Mouse (Mus musculus) activated CD4-positive, CD25-positive, alpha-beta regulatory T cell, adult 9 weeks (primary cell): ENCODE measurements around the gene Hoxc8. TPM values are rescaled to one million over a fixed set of nuclear protein-coding genes. Genes with fewer than 3 reads are reported as not detected.

Experiments used
- polyA plus RNA-seq: library from polyadenylated mRNA; unstranded; fragments of 100-300 nt; shearing (Covaris generic); gene quantifications from one replicate; pipeline ENCODE4 v1.2.1, GENCODE M21; 2017

Hoxc8 gene
- polyA plus RNA-seq = not detected

DNA sequence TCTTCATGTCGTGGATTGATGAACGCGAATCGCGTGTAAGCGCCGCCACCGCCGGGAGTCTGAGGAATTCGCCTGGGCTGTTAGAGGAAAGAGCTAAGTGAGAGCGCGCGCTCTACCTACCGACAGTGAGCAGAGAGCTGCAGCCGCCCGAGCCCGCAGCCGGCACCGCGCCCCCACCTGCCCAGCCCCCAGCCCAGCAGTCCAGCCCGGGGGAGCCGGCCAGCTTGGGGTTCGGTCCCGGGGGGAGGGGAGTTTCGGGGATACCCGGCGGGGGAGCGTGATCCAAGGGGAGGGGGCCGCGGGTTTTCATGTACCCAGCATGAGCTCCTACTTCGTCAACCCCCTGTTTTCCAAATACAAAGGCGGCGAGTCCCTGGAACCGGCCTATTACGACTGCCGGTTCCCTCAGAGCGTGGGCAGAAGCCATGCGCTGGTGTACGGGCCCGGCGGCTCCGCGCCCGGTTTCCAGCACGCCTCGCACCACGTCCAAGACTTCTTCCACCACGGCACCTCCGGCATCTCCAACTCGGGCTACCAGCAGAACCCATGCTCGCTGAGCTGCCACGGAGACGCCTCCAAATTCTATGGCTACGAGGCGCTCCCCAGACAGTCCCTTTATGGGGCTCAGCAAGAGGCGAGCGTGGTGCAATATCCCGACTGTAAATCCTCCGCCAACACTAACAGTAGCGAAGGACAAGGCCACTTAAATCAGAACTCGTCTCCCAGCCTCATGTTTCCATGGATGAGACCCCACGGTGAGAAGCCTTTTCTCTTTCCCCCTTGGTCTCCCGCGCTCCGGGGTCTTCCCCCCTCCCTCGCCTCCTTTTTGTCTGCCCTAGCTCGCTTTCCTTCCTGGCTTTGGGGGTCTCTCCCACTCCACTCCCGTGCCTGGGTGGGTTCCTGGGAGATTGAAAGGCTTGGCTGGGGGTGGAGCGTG, at the start of gene Hoxc8:
TSS of gene Hoxc8 (plus strand) at position 147 of the 937 bp plus-strand sequence.

DNA sequence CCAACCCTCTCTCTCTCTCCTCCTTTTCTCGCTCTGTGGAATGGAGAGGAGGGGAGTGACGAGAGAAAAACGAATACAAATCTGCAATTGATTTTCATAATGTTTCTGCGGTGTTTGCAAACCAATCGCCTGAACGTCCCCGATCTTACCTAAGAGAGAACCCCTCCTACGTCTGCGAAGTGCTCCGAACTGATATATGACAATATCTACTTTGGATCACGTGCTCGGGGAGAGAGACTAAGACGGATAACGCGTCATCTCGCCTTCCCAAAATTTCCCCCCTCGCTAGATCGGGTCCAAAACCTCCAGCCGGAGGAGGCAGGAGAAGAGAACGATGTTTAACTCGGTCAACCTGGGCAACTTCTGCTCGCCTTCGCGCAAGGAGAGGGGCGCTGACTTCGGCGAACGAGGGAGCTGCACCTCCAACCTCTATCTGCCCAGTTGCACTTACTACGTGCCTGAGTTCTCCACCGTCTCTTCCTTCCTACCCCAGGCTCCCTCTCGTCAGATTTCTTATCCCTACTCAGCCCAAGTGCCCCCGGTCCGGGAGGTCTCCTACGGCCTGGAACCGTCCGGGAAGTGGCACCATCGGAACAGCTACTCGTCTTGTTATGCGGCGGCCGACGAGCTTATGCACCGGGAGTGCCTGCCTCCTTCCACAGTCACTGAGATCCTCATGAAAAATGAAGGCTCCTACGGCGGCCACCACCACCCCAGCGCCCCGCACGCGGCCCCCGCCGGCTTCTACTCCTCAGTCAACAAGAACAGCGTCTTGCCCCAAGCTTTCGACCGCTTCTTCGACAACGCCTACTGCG, 36.0 kb upstream of the Hoxc8 start, which contains the start of gene Hoxc11:
TSS of gene Hoxc11 (plus strand) at position 236 of the 815 bp plus-strand sequence.

DNA sequence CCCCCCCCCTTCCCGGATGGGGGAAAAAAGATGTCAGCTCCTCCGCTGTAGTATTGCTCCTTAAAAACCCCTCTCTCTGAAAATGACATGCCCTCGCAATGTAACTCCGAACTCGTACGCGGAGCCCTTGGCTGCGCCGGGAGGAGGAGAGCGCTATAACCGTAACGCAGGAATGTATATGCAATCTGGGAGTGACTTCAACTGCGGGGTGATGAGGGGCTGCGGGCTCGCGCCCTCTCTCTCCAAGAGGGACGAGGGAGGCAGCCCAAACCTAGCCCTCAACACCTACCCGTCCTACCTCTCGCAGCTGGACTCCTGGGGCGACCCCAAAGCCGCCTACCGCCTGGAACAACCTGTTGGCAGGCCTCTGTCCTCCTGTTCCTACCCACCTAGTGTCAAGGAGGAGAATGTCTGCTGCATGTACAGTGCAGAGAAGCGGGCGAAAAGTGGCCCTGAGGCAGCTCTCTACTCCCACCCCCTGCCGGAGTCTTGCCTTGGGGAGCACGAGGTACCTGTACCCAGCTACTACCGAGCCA, 23.6 kb upstream of the Hoxc8 start, which contains the start of gene Hoxc10:
TSS of gene Hoxc10 (plus strand) at position 21 of the 536 bp plus-strand sequence.

DNA sequence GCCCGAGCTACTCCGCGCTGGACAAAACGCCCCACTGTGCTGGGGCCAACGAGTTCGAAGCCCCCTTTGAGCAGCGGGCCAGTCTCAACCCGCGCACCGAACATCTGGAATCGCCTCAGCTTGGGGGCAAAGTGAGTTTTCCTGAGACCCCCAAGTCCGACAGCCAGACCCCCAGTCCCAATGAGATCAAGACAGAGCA, 23.2 kb upstream of the Hoxc8 start, which contains the start of gene Hoxc5:
TSS of gene Hoxc5 (plus strand) at position 132 of the 199 bp plus-strand sequence.

DNA sequence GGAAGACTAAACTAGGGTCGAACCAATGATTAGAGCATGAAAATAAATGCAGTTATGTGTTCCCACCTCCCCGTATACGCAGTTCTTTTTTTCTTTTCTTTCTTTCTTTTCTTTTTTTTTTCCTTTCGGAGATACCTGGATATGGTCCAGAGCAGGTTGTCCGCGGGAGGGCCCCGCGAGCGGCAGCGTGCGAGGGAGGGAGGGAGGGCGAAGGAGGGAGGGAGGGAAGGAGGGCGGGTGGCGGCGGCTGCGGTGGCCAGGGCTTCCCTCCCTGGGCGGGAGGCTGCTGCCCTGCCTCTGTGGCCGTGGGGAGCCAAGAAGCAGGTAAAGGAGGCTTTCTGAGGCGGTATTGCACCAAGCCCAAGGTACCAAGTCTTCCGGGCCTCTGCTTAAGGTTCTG, 14.2 kb upstream of the Hoxc8 start, which contains the start of gene Hoxc9:
TSS of gene Hoxc9 (plus strand) at position 269 of the 400 bp plus-strand sequence.

DNA sequence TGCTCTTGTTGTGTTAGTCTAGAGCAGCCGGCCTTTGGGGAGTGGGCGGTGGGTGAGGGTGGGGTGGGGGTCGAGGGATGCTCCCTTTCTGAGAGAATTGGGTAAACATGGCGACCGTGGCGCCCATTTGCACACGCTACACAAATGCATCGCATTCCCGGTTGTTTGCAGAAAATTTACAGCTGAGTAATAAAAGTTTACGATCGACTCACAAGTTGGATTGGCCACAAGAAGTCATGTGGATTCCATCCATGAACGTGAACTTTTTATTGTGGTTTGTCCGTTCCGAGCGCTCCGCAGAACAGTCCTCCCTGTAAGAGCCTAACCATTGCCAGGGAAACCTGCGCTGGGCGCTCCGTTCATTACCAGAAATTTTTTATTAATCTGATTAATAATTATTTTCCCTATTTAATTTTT, 7.5 kb downstream of the Hoxc8 start, which contains the start of gene Hoxc6:
TSS of gene Hoxc6 (plus strand) at position 319 of the 417 bp plus-strand sequence.

DNA sequence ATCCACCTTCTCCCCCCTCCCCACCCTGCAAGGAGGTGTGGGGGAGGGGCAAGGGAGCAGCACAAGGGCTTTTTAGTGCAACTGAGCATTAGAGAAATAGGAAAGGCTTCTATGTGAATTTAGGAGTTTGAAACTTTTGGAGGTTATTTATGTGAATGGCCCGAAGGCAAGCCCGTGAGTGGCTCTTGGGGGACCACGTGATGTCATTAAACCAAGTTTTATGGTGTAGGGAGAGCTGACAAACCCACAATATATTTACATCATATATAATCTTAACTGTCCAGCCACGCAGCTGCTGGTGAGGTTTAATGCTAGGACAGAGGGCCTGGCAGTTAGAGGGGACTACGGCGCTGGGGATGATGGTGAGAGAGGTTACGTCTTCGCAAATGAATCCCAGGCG, 28.2 kb downstream of the Hoxc8 start, which contains the start of gene Hoxc4:
TSS of gene Hoxc4 (plus strand) at position 299 of the 400 bp plus-strand sequence.

Other genes starting within 250 kb of the Hoxc8 start
- gene Hoxc13, start 69.5 kb upstream of the Hoxc8 start, polyA plus RNA-seq = not detected
- not detected for gene Hoxc12, start 53.9 kb upstream of the Hoxc8 start, polyA plus RNA-seq
- not detected for gene Hoxc11, start 36.2 kb upstream of the Hoxc8 start, polyA plus RNA-seq
- not detected for gene Hoxc10, start 23.8 kb upstream of the Hoxc8 start, polyA plus RNA-seq
- gene Hoxc5, start 23.2 kb upstream of the Hoxc8 start, polyA plus RNA-seq = not detected
- not detected for gene Hoxc9, start 14.2 kb upstream of the Hoxc8 start, polyA plus RNA-seq
- not detected for gene Hoxc6, start 7.7 kb downstream of the Hoxc8 start, polyA plus RNA-seq
- not detected for gene Hoxc4, start 28.3 kb downstream of the Hoxc8 start, polyA plus RNA-seq
- 12.6 TPM for gene Smug1, start 176.5 kb downstream of the Hoxc8 start, polyA plus RNA-seq
- 22.5 TPM for gene Cbx5, start 249.2 kb downstream of the Hoxc8 start, polyA plus RNA-seq
- 147 TPM for gene Hnrnpa1, start 249.8 kb downstream of the Hoxc8 start, polyA plus RNA-seq